Mouse (Mus musculus) olfactory bulb, adult 2 months (tissue): ENCODE data around the gene Scai.

ENCODE experiments used
- CTCF ChIP-seq: fragments of 200-500 bp; IDR thresholded peaks from 2 replicates; pipeline ENCODE4 v1.5.1; 2012; ENCODE audit warnings: low read depth, mild to moderate bottlenecking, low read length, moderate library complexity; ENCODE audit not compliant: insufficient read depth
- POLR2A ChIP-seq: fragments of 200-500 bp; IDR thresholded peaks from 2 replicates; pipeline ENCODE4 v1.6.1; 2012; ENCODE audit warnings: mild to moderate bottlenecking, low read depth, low read length, moderate library complexity; ENCODE audit not compliant: insufficient read depth

DNA sequence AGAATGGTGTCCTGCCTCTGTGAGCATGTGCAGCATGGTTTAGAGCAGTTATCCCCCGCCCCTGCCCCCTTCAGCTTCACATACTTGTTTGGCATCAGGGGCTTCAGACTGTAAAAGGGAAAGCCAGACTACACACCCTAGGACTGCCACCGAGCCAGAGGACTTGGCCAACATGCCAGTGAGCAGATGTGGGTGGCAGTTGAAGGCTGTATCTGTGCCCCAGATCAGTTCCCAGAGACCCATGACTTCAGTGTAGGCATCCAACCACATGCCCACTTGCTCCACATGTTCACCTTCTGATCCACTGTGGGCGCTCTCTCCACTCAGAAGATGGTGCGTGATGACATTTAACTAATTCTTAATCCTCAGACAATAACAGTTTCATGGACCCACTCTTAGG lies 26.6 kb upstream of the Scai start:
- TF ChIP-seq CTCF, result no peak
- TF ChIP-seq POLR2A, result no peak
